Mouse (Mus musculus) ES-E14 (cell line): ENCODE measurements at regions not wholly inside any gene's neighbourhood (a gene's known extent, or its start where the extent isn't known, plus 50 kb on each side); places are given as distances from the start of the nearest gene placed in this dataset.

Experiments
- CHD2 ChIP-seq: IDR thresholded peaks from 2 replicates; pipeline ENCODE4 v1.6.1; 2014; ENCODE audit warnings: mild to moderate bottlenecking, low read depth, low read length, inconsistent platforms
- HCFC1 ChIP-seq: IDR thresholded peaks from 2 replicates; pipeline ENCODE4 v1.6.1; 2012; ENCODE audit warnings: low read length, inconsistent platforms, borderline replicate concordance; ENCODE audit not compliant: insufficient read depth
- MAFK ChIP-seq: IDR thresholded peaks from 2 replicates; pipeline ENCODE4 v1.6.1; 2014; ENCODE audit warnings: mild to moderate bottlenecking, low read depth, low read length, inconsistent platforms; ENCODE audit not compliant: insufficient read depth
- ZC3H11A ChIP-seq: IDR thresholded peaks from 2 replicates; pipeline ENCODE4 v1.6.1; 2012; ENCODE audit warnings: low read depth, mild to moderate bottlenecking, inconsistent platforms, low read length, borderline replicate concordance
- ZNF384 ChIP-seq: IDR thresholded peaks from 2 replicates; pipeline ENCODE4 v1.6.1; 2012; ENCODE audit warnings: low read depth, low read length, inconsistent platforms

DNA sequence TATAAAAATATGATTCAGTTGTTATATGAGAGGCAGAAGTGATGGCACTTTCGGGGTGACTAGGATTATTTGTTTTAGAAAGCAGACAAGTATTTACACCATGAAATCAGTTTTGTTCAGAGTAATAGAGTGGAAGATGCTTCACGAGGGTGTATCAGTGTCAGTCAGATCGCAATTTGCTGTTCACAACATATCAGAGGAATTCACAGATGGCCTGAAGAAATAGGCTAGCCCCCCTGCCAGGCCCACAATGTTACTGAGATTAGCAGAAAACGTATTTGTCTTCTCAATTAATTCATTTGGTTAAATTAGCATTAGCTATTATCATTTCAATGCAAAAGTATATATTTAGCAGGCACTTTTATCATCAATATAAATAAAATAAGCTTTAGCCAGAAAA is 573.9 kb upstream of the Kcnd2 start:
- no peak for TF ChIP-seq ZC3H11A
- no peak for TF ChIP-seq CHD2
- TF ChIP-seq MAFK = no peak
- TF ChIP-seq HCFC1 = no peak
- TF ChIP-seq ZNF384 = no peak
